Mouse (Mus musculus) kidney, adult 2 months (tissue): ENCODE data around the gene Ica1. TPM values are rescaled to one million over a fixed set of nuclear protein-coding genes. Genes with fewer than 3 reads are reported as not detected.

Experiments
- DNase-seq: peaks from one replicate; pipeline ENCODE4 v3.0.0; 2021
- H3K27ac ChIP-seq: fragments of 200-500 bp; 2 replicates; pipeline ENCODE4 v1.5.1; 2012; ENCODE audit warnings: low read depth, low read length, control low read depth, inconsistent platforms; ENCODE audit not compliant: insufficient read depth
- H3K27me3 ChIP-seq: fragments of 200-500 bp; replicated peaks from 2 replicates; pipeline ENCODE4 v1.6.1; 2012; ENCODE audit warnings: mild to moderate bottlenecking, moderate library complexity, low read length, inconsistent platforms; ENCODE audit not compliant: control insufficient read depth, insufficient read depth
- H3K36me3 ChIP-seq: fragments of 200-500 bp; 2 replicates; pipeline ENCODE4 v1.6.1; 2012; ENCODE audit warnings: mild to moderate bottlenecking, moderate library complexity, low read length, inconsistent platforms; ENCODE audit not compliant: control insufficient read depth, insufficient read depth
- H3K4me1 ChIP-seq: fragments of 200-500 bp; 2 replicates; pipeline ENCODE4 v1.6.1; 2011; ENCODE audit warnings: low read length; ENCODE audit not compliant: control insufficient read depth, insufficient read depth
- H3K4me3 ChIP-seq: fragments of 200-500 bp; 2 replicates; pipeline ENCODE4 v1.5.1; 2011; ENCODE audit warnings: mild to moderate bottlenecking, low read depth, low read length, control low read depth; ENCODE audit not compliant: insufficient read depth
- CTCF ChIP-seq: fragments of 200-500 bp; conservative IDR thresholded peaks from 2 replicates; pipeline ENCODE4 v1.5.1; 2011; ENCODE audit warnings: low read depth, mild to moderate bottlenecking, control low read depth, low read length, moderate library complexity, mixed read lengths; ENCODE audit not compliant: insufficient read depth, insufficient read length
- POLR2A ChIP-seq: fragments of 200-500 bp; IDR thresholded peaks from one replicate; pipeline ENCODE4 v1.6.1; 2011; ENCODE audit warnings: low read depth, low read length, control low read depth
- WGBS: fragments of 180-500 bp; shearing (Covaris S2); methylation state at CpG from one replicate; pipeline ENCODE4 v1.1.7; 2018; 5-methylcytosine and 5-hydroxymethylcytosine counted together
- polyA plus RNA-seq: library from polyadenylated mRNA; depleted of rRNA; stranded (reverse); fragments of >200 nt; gene quantifications from 2 replicates; pipeline ENCODE4 v1.2.3, GENCODE M21; 2012

Gene Ica1
- polyA plus RNA-seq, 1 experiment, result 6.1 TPM

DNA sequence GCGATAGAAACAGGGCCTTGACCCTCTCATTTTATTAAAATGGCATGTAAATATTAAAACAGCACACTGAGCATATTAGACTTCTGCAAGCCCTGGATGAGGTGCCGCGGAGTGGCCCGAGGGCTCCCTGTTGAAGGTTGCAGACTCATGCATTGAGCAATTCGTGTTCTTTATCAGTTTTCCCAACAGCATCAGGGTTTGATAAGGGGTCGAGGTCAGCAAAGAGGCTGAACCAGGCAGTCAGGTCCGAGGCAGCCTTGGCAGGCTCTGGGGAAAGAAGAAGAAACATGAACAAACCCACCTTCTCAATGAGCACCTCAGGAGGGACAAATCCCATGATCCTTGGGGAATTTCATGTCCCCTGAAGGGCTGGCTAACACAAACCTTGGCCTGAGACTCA is 147.8 kb downstream of the Ica1 start:
- H3K27me3 ChIP-seq, result no peaks in the 10 kb centered on the region
- H3K36me3 ChIP-seq, result no peaks in the 10 kb centered on the region
- no peak overlapping the region for H3K4me3 ChIP-seq
- H3K4me1 ChIP-seq, result no peaks in the 10 kb centered on the region
- no peak for DNase-seq
- no peak overlapping the region for H3K27ac ChIP-seq
- 91% methylated on average over 7 of the region's 7 CpGs for WGBS
- no peak for TF ChIP-seq CTCF
- TF ChIP-seq POLR2A, result no peak

DNA sequence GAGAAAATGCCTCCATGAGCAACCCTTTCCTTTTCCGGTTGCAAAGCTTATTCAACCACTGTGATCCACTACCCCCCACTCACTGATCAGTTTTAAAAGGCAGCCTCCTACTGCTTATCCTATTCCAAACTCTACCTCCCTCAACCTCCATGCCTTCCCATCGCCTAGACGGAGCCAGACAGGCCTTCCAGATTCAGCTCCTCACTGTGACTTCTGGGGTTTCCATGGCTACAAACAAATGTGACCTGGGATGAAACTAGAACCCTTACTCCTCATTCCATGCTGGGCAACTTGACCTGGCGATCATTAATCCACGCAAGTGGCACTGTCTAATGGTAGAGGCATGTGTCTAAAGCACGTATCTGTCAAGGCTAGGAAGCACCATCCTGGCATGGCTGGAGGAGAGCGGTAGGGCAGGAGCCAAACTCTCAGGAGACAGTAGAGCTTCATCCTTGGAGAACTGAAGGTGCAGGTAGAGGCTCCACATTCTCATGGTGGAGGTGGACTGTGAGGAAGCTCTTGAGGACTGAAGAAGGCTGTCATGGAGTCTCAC is 149.5 kb downstream of the Ica1 start:
- Histone ChIP-seq H3K27ac (no peak overlapping the region), H3K4me1 (no peaks in the 10 kb centered on the region), H3K4me3 (no peak overlapping the region), H3K27me3 (no peaks in the 10 kb centered on the region), H3K36me3 (no peaks in the 10 kb centered on the region)
- TF ChIP-seq CTCF, result no peak
- TF ChIP-seq POLR2A, result no peak
- 66% methylated on average over 7 of the region's 7 CpGs for WGBS
- no peak for DNase-seq

DNA sequence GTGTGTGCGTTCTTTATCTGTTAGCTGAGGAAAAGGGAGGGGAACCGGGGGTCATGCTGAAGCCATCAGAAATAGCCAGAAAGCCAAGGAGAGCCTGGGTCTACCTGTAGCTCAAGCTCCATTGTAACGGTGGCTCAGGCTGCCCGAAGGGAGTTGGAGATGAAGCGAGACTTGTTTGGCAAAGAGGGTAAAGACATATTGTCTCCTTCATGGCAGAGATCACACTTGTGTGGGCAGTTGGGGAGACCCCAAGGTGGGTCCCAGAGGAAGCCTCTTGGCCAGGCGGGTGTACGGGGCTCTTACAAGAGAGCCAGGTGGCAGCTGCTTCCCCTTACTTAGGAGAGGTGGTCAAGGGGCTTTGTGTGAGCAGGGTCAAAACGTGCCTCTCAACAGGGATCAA is 150.1 kb downstream of the Ica1 start:
- Histone ChIP-seq H3K27me3 (no peaks in the 10 kb centered on the region), H3K4me3 (no peak overlapping the region), H3K27ac (no peak overlapping the region), H3K4me1 (no peaks in the 10 kb centered on the region), H3K36me3 (no peaks in the 10 kb centered on the region)
- 88% methylated on average over 8 of the region's 8 CpGs for WGBS
- TF ChIP-seq POLR2A, result no peak
- TF ChIP-seq CTCF, result no peak
- no peak for DNase-seq

DNA sequence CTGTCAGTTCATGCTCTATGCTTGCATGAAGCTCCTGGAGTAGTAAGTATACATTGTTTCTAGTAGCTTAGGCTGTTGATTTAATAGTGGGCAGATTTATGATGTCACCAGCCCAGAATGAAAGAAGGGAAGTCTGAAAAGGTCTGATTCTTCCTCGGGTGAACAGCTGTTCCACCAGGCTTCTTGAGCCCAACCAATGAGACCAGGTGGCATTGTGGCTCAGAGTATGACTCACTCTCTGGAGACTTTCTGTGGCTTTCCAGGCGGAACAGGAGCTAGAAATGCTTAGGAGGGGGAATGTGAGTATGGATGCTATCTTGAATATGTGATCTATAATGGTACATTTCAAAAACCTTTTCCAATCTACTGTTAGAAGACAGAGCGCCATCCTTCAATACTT is 155.2 kb downstream of the Ica1 start:
- no peaks in the 10 kb centered on the region for H3K27me3 ChIP-seq
- no peaks in the 10 kb centered on the region for H3K36me3 ChIP-seq
- no peaks in the 10 kb centered on the region for H3K4me1 ChIP-seq
- 58% methylated on average over 3 of the region's 3 CpGs for WGBS
- no peak overlapping the region for H3K27ac ChIP-seq
- TF ChIP-seq CTCF (no peak), POLR2A (no peak)
- no peak overlapping the region for H3K4me3 ChIP-seq
- DNase-seq, result no peak

DNA sequence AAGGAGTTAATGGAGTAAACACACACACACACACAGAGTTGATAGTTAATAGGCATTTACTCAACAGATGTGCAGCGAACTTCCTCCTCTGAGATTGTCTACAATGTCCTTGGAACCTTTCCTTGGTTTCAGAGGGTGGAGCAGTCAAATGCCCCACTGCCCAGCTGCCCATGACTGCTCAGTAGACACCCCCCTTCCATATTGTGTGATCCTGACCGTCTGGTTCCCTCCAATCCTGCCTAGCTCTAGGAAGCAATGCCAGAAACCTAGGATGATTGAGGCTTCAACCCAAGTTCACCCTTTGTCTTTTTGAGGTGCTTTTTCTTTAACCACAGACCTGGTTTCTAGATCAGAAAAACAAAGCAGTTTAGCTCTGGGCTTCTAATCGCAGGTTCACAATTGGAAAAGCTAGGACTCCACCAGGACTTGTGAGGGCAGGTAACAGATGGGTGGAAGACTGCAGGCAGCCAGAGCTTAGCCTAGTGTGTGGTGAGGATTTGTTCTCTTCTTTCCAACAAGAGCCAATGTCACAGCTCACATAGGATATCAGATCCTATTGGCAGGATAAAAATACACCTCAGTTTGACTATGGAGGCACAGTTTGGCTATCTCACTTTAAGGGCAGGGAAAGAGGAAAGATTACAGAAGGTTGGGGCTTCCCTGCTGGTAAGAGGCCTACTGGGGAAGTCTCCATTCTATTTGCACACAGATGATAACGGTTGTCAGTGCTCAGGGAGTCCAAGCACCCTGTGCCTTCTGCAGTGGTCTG is 158.5 kb downstream of the Ica1 start:
- no peak for DNase-seq
- Histone ChIP-seq H3K27ac (no peak overlapping the region), H3K27me3 (no peaks in the 10 kb centered on the region), H3K4me1 (no peaks in the 10 kb centered on the region), H3K36me3 (no peaks in the 10 kb centered on the region), H3K4me3 (no peak overlapping the region)
- WGBS, result 67% methylated on average over 4 of the region's 4 CpGs
- TF ChIP-seq CTCF (no peak), POLR2A (no peak)

DNA sequence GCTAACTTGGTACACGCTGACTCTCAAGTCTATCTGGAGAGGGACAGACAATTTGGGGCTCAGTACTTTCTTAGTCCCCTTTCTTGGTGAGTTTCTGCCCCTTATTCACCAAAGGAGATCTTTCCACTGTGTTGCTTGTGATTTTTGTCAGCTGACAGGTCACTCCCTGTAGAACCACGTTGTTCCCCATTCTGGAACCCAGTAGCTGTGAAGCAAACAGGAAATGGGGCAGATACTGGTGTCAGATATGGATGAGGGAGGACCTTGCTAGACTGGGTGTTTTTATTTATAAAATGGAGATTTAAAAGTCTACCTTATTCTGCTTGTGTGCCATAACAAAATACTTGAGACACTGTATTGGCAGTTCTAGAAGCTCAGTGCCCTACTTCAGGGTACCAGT is 160.9 kb downstream of the Ica1 start:
- DNase-seq, result no peak
- Histone ChIP-seq H3K27me3 (no peaks in the 10 kb centered on the region), H3K4me3 (no peak overlapping the region), H3K4me1 (no peaks in the 10 kb centered on the region), H3K27ac (no peak overlapping the region), H3K36me3 (no peaks in the 10 kb centered on the region)
- TF ChIP-seq CTCF, result no peak
- no peak for TF ChIP-seq POLR2A
- WGBS, result 75% methylated on average over 2 of the region's 2 CpGs

DNA sequence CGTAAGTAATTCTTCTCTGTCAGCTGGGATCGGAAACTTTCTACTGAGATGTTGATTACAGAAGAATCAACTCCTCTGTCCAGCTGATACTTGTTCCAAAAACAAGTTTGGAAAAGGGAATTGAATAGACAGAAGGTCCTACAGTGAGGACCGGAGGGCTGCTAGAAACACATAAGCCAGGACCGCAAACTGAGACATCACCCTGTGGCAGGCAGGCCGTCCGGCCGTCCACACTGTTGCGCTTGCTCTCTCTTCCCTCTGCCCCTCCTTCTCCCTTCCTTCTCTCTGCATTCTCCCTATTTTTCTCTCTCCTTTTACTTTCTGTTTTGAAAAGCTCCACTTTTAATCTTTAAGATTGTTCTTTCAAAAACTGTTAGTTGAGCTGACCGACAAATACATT is 186.6 kb downstream of the Ica1 start:
- DNase-seq, result no peak
- H3K4me1 ChIP-seq, result no peaks in the 10 kb centered on the region
- H3K36me3 ChIP-seq, result no peaks in the 10 kb centered on the region
- 87% methylated on average over 9 of the region's 9 CpGs for whole genome bisulfite sequencing
- TF ChIP-seq CTCF (no peak), POLR2A (no peak)
- no peak overlapping the region for H3K27ac ChIP-seq
- H3K27me3 ChIP-seq, result no peaks in the 10 kb centered on the region
- H3K4me3 ChIP-seq, result no peak overlapping the region
